Mouse (Mus musculus) embryonic fibroblast, embryonic 13.5 days (primary cell): ENCODE results near the gene Il12rb1.

Experiments used
- CTCF ChIP-seq: IDR thresholded peaks from 2 replicates; pipeline ENCODE4 v1.5.1; 2011; ENCODE audit warnings: mild to moderate bottlenecking, control low read depth, low read length, moderate library complexity, borderline replicate concordance; ENCODE audit not compliant: insufficient read depth
- POLR2A ChIP-seq: IDR thresholded peaks from 2 replicates; pipeline ENCODE4 v1.6.1; 2011; ENCODE audit warnings: low read depth, mild to moderate bottlenecking, control low read depth, low read length, moderate library complexity

DNA sequence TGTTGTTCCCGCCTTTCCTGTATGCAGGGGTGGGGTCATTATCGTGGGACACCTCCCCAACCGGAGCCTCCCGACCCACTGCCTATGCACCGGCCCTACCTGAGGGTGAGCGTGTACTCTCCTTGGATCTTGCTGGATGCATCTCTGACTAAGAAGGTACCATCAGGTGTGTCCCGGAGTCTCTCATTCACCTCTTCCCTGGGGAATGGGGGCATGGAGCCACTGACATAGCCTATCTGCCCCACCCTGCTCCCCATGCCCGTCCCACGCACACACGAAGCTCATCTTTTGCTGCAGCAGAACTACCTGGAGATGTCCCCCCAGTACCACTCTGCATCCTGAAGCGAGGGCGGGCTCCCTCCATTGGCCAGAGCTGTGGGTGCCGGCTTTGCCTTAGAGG, 37.5 kb upstream of the Il12rb1 start:
- TF ChIP-seq CTCF (no peak), POLR2A (no peak)
